Mouse (Mus musculus): ENCODE measurements around the gene Asphd1. TPM values are rescaled to one million over a fixed set of nuclear protein-coding genes. Genes with fewer than 3 reads are reported as not detected.

The Asphd1 gene
- polyA plus RNA-seq, 1 experiment from 2014 or later = 0.39 TPM

DNA sequence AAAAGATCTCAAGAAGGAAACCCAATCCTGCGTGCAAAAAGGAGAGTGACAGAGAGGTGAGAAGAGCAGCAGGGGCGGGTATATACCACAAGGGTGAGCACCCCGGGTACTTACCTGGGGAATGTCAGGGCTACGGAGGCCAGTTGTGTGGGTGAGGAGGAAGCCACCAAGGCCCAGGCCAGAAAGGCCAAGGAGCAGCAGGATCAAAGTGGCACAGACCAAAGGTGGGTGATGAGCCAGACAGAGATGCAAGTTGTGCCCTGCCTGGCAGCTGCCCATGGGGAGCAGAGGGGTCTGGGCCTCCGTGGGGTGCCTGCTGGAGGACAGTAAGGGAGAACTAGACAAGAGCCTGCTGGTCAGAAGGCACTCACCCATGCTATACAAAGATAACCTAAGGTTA, 52.5 kb downstream of the Asphd1 start:
- no peak overlapping the region for H3K4me2 ChIP-seq (ENCODE audit: low read length)
- H3K27ac ChIP-seq (ENCODE audit: low read depth) = no peak overlapping the region
- no peak for DNase-seq (ENCODE audit: low spot score)
- H3K27me3 ChIP-seq (replicated peaks; ENCODE audit: control insufficient read depth, insufficient read depth, low read length) = no peaks in the 10 kb centered on the region
- no peaks in the 10 kb centered on the region for H3K9me3 ChIP-seq (ENCODE audit: control insufficient read depth, low read length)
- no peak for ATAC-seq (replicated peaks; ENCODE audit: low FRiP score, low TSS enrichment, low read depth)
- WGBS = 86% methylated on average over 5 of the region's 5 CpGs
- peaks cover 9% of the 10 kb centered on the region; the same call in 1 of the 2 replicates for H3K4me1 ChIP-seq (replicated peaks; ENCODE audit: control insufficient read depth, insufficient read depth, low read length)
- H3K36me3 ChIP-seq (ENCODE audit: control insufficient read depth, insufficient read depth, low read length) = no peaks in the 10 kb centered on the region
- no peak overlapping the region for H3K4me3 ChIP-seq (ENCODE audit: low read depth, low read length)
- H3K9ac ChIP-seq (ENCODE audit: low read length) = no peak overlapping the region

Other genes with a start within 250 kb of the Asphd1 start
- 35.1 and 35.9 TPM in 2 replicates for gene Coro1a, start 241.8 kb downstream of the Asphd1 start, polyA plus RNA-seq (2014; fragmentation: Nextera tagmentation; extraction: Ambion mirVana)
- gene Mapk3, start 190.0 kb downstream of the Asphd1 start, polyA plus RNA-seq (2014; fragmentation: Nextera tagmentation; extraction: Ambion mirVana) = 101 and 104 TPM in 2 replicates
- gene Gdpd3, start 183.2 kb downstream of the Asphd1 start, polyA plus RNA-seq (2014; fragmentation: Nextera tagmentation; extraction: Ambion mirVana) = 3.6 and 3.9 TPM in 2 replicates
- gene Ypel3, start 172.6 kb downstream of the Asphd1 start, polyA plus RNA-seq (2014; fragmentation: Nextera tagmentation; extraction: Ambion mirVana) = 105 and 106 TPM in 2 replicates
- gene Tbx6, start 168.1 kb downstream of the Asphd1 start, polyA plus RNA-seq (2014; fragmentation: Nextera tagmentation; extraction: Ambion mirVana) = 0.36 and 0.47 TPM in 2 replicates
- gene Ppp4c, start 157.1 kb downstream of the Asphd1 start, polyA plus RNA-seq (2014; fragmentation: Nextera tagmentation; extraction: Ambion mirVana) = 277 and 280 TPM in 2 replicates
- gene Fam57b, start 151.9 kb downstream of the Asphd1 start, polyA plus RNA-seq (2014; fragmentation: Nextera tagmentation; extraction: Ambion mirVana) = 1.5 and 1.8 TPM in 2 replicates
- gene 4930451I11Rik, start 117.9 kb downstream of the Asphd1 start, polyA plus RNA-seq (2014; fragmentation: Nextera tagmentation; extraction: Ambion mirVana) = not detected in 2 replicates
- 0.86 and 1.2 TPM in 2 replicates for gene Doc2a, start 102.2 kb downstream of the Asphd1 start, polyA plus RNA-seq (2014; fragmentation: Nextera tagmentation; extraction: Ambion mirVana)
- 19.0 and 19.5 TPM in 2 replicates for gene Hirip3, start 87.6 kb downstream of the Asphd1 start, polyA plus RNA-seq (2014; fragmentation: Nextera tagmentation; extraction: Ambion mirVana)
- 82.6 and 84.6 TPM in 2 replicates for gene Ino80e, start 87.2 kb downstream of the Asphd1 start, polyA plus RNA-seq (2014; fragmentation: Nextera tagmentation; extraction: Ambion mirVana)
- 26.6 and 29.7 TPM in 2 replicates for gene Taok2, start 64.9 kb downstream of the Asphd1 start, polyA plus RNA-seq (2014; fragmentation: Nextera tagmentation; extraction: Ambion mirVana)
- gene Tmem219, start 26.7 kb downstream of the Asphd1 start, polyA plus RNA-seq (2014; fragmentation: Nextera tagmentation; extraction: Ambion mirVana) = 29.5 and 31.7 TPM in 2 replicates
- gene Kctd13, start 20.7 kb downstream of the Asphd1 start, polyA plus RNA-seq (2014; fragmentation: Nextera tagmentation; extraction: Ambion mirVana) = 13.1 TPM in 2 replicates
- 3.2 and 3.8 TPM in 2 replicates for gene Sez6l2, start 981 bp upstream of the Asphd1 start, polyA plus RNA-seq (2014; fragmentation: Nextera tagmentation; extraction: Ambion mirVana)
- 105 and 109 TPM in 2 replicates for gene Cdipt, start 26.3 kb upstream of the Asphd1 start, polyA plus RNA-seq (2014; fragmentation: Nextera tagmentation; extraction: Ambion mirVana)
- 2.2 and 2.5 TPM in 2 replicates for gene Cdiptos, start 26.5 kb upstream of the Asphd1 start, polyA plus RNA-seq (2014; fragmentation: Nextera tagmentation; extraction: Ambion mirVana)
- gene Mvp, start 65.0 kb upstream of the Asphd1 start, polyA plus RNA-seq (2014; fragmentation: Nextera tagmentation; extraction: Ambion mirVana) = 27.4 and 29.6 TPM in 2 replicates
- gene Pagr1b, start 66.9 kb upstream of the Asphd1 start, polyA plus RNA-seq (2014; fragmentation: Nextera tagmentation; extraction: Ambion mirVana) = 0.45 and 0.86 TPM in 2 replicates
- gene Pagr1a, start 67.8 kb upstream of the Asphd1 start, polyA plus RNA-seq (2014; fragmentation: Nextera tagmentation; extraction: Ambion mirVana) = 43.9 and 47.7 TPM in 2 replicates
- gene Gm42742, start 71.5 kb upstream of the Asphd1 start, polyA plus RNA-seq (2014; fragmentation: Nextera tagmentation; extraction: Ambion mirVana) = 41.8 and 46.3 TPM in 2 replicates
- gene Prrt2, start 71.6 kb upstream of the Asphd1 start, polyA plus RNA-seq (2014; fragmentation: Nextera tagmentation; extraction: Ambion mirVana) = 9.2 and 9.5 TPM in 2 replicates
- gene Maz, start 77.5 kb upstream of the Asphd1 start, polyA plus RNA-seq (2014; fragmentation: Nextera tagmentation; extraction: Ambion mirVana) = 55.1 and 61.9 TPM in 2 replicates
- gene Kif22, start 92.9 kb upstream of the Asphd1 start, polyA plus RNA-seq (2014; fragmentation: Nextera tagmentation; extraction: Ambion mirVana) = 115 and 129 TPM in 2 replicates
- gene Zg16, start 137.7 kb upstream of the Asphd1 start, polyA plus RNA-seq (2014; fragmentation: Nextera tagmentation; extraction: Ambion mirVana) = 0.30 TPM in 1 of 2 replicates, not detected in the other
- 2.6 and 3.9 TPM in 2 replicates for gene AI467606, start 141.8 kb upstream of the Asphd1 start, polyA plus RNA-seq (2014; fragmentation: Nextera tagmentation; extraction: Ambion mirVana)
- gene Qprt, start 172.6 kb upstream of the Asphd1 start, polyA plus RNA-seq (2014; fragmentation: Nextera tagmentation; extraction: Ambion mirVana) = 2.9 TPM in 2 replicates
- gene Spn, start 188.2 kb upstream of the Asphd1 start, polyA plus RNA-seq (2014; fragmentation: Nextera tagmentation; extraction: Ambion mirVana) = 0.22 and 0.39 TPM in 2 replicates
- 44.4 and 46.9 TPM in 2 replicates for gene Cd2bp2, start 246.5 kb upstream of the Asphd1 start, polyA plus RNA-seq (2014; fragmentation: Nextera tagmentation; extraction: Ambion mirVana)